Mouse (Mus musculus) right cerebral cortex, postnatal 25 days (tissue): ENCODE results near the gene 2900011O08Rik.
"Not testable (repeated sequence)": the region's sequence is repeated elsewhere in the genome, so short reads cannot be mapped to it uniquely, and the experiment has no call there.

Experiments used
- DNase-seq: peaks from one replicate; pipeline ENCODE4 v3.0.0; 2022

The 2900011O08Rik gene

DNA sequence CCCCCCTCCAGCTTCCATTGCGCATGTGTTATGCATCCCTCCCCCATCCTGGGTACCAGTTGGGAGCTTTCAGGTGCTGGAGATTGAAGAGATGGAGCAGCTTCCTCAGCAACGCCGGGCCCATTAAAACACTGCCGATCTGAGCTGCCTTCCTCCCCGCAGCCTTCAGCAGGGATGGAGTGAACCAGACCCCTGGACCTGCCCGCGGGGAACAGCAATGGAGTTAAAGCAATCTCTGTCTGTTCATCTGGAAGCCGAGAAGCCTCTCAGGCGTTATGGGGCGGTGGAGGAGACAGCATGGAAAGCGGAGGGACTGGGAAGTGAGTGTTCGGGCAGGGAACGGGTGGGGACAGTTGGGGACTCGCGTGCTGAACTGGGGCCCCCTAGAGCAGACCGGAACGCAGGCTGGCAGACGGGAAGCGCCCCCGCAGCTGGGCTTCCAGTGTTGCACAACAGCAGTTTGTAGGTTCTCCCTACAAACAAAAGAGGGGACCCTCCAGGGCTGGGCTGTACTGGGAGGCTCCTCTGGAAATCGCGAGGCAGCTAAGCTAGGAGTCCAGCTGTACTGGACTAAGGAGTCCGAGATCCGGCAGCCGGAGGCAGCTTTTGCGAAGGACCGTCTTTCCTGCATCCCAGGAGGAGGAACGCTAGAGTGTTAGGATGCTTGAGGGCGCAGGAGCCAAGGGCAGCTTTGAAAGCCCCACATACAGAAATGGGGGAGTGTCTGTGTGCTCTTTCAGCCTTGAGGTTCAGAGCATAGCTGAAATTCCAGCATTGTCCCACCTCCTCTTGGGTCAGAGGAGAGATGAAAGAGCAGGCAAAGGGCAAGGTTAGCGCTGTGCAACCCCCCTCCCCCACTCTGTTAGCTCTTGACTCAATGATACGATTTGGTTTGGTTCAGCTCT is at the start of gene 2900011O08Rik, which contains the start of gene Ifitm7:
2900011O08Rik (plus strand) TSS at position 31 of the 905 bp plus-strand sequence.
Ifitm7 (minus strand) TSS at position 315 of the 905 bp plus-strand sequence.
- peak; percentile 67 for DNase-seq

DNA sequence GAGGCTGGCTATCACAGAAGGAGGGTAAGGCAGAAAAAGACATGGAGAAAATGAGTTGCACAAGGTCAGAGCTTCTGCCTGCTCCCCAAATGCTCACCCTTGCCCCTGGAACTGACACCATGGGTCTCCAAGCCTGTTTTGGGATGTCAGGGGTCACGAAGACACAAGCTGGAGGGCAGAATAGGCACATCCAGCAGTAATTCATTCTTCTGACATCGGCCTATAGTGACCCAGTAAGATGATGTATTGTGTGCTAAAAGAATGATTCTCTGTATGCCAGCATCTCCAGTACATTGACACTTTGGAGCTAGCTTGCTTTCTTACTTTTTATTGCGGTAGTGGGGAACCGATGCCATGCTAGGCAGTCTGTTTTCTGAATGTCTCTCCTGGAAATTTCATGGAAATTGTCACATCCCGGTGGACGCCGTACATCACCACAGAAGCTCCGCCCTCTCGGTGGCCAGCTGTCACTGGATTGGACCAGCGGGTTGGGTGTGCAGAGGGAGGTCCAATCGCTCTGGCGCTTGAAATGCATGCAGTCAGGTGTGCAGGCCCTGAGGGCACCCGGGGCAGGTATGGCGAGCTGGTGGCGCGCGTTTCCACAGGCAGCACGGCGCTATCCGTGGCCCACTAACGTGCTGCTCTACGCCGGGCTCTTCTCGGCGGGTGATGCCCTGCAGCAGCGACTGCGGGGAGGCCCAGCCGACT is 46.1 kb upstream of the 2900011O08Rik start:
- DNase-seq: peak; percentile 87

DNA sequence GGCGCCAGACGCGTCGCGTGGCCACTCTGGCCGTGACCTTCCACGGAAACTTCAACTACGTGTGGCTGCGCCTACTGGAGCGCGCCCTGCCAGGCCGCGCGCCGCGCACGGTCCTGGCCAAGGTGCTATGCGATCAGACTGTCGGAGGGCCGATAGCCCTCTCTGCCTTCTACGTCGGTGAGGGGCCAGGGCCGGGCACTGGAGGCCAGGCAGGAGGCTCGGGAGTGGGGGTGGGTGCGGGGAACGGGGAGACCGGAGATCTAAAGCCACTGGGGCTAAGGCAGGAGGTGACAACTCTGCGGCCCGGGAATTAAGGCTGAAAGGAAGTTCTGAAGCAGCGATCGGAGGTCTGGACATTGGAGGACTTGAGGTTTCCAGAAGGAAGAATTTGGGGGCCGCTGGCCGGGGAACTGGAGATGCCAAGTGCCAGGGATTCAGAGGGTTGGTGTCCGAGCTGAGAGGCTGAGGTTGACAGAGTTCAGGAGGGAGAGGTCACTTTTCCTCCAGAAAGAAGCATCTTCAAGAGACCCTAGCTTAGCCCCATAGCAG is 45.5 kb upstream of the 2900011O08Rik start:
- no peak for DNase-seq

DNA sequence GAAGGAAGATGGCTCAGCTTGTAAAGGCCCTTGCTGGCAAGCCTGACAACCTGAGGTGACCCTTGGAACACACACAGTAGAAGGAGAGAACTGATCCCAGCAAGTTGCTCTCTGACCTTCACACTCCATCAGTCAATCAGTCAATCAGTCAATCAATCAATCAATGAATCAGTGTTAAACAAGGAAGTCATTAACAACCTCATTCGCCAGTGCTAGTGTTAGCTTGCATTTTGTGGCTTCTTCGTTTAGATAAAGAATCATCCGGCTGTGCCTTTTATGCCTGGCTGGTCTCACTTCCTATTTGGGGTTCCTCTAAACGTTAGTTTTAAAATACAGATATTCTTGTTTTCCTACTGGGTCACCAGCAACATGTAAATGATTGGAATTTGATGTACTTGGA is 42.2 kb upstream of the 2900011O08Rik start:
- DNase-seq: no peak

DNA sequence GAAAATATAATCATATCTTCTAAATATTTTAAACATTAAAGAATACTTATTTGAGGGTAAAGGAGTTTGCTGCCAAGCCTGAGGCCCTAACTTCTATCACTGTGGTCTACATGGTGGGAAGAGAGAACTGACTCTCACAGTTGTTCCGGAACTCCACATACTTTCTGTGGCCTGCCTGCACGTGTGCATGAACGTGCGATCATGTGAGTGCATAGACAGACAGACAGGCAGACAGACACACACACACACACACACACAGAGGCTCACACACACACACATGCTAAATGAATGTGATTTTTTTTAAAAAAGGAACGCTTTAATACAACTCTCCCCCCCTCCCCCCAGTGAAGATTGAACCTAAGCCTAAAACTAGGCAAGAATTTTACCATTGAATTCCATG is 41.7 kb upstream of the 2900011O08Rik start:
- no peak for DNase-seq

DNA sequence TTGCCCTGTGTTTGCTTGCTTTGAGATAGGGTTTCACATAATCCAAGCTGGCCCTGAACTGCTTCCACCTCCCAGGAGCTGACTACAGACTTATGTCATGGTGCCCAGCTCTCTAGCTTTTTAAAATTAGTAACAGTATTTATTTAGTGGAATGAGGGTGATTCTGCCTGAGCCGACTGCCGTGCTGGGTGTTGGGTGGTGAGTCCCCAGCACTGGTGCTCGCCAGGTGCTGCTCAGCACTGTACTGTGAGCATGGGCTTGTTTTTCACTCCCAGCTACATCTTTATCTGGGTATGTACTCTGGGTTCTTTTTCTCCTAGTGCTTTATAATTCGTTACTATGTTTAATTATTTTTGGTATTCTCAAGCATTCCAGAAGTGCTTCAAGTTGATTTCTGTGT is 41.3 kb upstream of the 2900011O08Rik start:
- no peak for DNase-seq

DNA sequence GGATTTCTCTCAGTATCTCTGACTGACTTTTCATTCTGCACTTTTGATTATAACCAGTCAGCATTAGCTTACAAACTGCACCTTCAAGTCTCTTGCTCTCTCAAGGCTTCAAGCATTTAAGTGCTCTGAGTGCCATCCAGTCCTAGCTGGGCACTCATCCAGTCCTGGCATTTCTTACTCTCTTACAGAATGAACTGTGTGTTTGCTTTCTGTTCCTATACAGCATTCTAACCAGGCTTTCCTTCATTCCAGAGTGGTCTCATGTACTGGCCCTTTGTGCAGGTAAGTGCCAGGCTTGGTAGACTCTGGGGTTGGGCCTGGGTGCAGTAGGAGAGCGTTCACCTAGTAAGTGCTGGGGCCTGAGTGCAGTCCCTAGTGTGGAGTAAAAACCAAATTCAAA is 40.1 kb upstream of the 2900011O08Rik start:
- no peak for DNase-seq

DNA sequence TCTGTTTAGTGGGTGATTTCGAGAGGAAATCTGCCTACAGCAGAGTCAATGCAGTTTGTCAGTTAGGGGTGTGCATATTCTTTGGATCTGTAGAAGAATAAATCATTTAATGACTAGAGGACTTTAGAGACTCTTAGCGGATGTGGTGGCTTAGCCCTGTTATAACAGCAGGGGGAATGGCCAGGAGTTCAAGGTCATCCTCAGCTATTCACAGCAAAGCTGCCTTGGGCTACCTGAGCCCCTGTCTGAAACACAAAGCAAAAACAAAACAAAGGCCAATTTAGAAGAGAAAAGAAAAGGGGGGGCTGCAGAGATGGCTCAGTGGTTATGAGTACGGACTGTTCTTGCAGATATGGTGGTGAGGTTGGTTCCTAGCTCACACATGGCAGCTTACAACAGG is 35.2 kb upstream of the 2900011O08Rik start:
- DNase-seq: no peak

DNA sequence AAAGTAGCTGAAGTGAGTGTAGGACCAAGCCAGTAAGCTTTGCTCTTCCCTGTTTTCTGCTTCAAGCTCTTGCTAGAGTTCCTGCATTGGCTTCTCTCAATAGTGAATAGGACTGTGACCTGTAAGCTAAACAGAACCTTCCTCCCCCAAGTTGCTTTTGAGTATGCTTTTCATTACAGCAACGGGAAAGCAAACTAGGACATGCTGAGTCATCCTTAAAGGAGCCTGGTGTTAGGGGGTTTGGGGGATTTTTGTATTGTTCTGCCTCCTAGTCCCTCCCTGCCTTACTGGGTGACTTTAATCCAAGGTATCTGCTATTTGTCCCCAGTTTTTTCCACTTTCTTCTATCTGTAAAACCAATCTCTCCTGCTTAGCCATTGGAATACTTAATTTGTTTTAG is 24.4 kb upstream of the 2900011O08Rik start:
- DNase-seq: no peak

DNA sequence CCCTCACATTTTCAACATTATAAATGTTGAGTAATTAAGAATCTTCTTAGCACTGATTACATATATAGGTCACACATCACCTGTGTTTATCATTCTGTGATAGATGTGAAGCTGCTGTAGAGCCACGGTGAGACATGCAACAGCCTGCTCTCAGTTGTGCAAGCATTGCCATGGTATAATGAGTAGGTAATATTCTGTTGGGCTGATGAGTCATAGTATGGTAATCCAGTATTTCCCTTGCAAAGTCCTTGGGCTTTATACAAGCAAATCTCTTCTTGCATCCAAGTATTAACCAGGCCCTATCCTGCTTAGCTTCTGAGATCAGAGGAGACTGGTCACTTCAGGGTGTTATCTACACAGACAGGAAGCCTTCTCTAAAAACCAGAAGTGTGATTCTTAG is 17.3 kb upstream of the 2900011O08Rik start:
- DNase-seq: no peak

DNA sequence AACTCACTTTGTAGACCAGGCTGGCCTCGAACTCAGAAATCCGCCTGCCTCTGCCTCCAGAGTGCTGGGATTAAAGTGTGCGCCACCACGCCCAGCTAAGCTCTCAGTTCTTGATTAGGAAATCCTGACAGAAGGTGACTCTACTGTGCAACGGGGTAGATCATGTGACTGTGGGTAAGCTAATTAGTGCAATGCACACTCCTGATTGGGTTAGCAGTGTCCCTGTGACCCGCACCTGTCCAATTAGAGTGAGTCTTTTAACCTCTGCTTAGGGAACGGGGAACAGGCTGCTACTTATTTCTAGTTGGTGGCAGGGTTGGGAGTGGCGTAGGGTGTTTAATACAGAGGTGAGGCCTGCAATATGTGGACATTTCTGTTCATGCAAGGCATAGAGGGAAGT is 14.4 kb upstream of the 2900011O08Rik start:
- no peak for DNase-seq

DNA sequence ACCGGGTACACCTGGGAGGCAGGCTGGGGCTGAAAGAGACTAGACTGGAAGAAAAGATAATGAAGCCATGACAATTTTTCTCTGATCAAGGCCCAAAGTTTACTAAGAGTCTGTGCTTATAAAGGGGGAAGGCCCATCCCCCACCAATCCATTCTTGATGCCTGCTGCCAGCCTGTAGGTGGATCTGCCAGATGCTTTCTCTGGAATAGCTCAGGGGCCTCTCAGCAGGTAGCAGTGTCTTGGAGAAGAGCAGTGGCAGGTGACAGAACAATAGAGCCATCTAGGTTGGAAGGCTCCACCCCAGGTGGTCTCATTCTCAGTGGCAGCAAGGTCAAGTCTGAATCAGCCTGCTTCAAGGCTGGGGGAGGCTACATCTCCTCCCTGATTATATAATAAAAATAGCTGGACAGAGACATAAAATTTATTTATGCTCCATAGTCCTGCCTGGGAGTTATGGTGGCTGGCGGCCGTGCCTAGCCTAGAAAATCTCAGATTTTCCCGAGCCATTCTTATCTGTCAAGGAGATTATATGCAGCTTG is 10.0 kb upstream of the 2900011O08Rik start:
- DNase-seq: not testable (repeated sequence)

DNA sequence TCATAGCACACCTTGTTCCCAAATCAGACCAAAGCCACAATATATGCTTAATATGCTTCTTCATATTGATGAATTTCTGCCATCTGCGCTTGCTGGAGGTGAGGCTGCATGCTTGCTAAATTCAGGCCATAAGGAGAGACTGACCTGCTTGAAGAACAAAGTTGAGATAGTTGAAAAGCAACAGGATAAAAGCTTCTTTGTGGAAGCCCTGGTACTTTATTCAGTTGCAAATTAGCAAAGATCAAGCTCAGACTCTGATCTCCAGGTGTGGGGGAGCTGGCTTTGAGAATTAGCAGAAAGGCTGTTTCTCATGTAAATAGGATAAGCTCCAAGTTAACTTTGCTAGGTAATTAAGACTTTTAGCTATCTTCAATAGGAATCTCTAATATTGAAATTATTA is 9.4 kb upstream of the 2900011O08Rik start:
- not testable (repeated sequence) for DNase-seq

DNA sequence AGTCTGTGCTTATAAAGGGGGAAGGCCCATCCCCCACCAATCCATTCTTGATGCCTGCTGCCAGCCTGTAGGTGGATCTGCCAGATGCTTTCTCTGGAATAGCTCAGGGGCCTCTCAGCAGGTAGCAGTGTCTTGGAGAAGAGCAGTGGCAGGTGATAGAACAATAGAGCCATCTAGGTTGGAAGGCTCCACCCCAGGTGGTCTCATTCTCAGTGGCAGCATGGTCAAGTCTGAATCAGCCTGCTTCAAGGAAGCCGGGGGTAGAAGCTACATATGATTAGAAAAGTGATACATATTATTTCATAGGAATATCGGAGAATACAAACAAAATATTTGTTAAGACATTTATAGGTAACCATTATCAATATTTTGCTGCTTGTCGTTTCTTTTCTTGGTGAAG is 4.7 kb upstream of the 2900011O08Rik start:
- DNase-seq: not testable (repeated sequence)

DNA sequence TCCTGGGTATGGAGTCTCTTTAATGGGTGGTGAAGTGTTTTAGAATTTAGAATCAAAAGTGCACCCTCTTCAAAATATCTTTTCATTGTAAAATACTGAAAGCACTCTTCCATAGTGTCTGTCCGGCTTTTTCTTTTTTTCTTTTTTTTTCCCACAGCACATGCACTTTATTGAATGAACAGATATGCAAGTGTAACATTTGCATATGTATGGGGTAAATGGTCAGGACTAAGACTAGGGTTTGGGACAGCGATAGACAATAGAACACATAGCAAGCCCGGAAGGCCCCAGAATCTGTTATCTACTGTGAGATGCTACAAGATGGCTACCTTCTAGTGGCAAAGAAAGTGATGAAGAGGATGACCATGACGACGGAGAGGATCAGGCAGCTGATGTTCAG is 3.2 kb upstream of the 2900011O08Rik start:
- DNase-seq: no peak

DNA sequence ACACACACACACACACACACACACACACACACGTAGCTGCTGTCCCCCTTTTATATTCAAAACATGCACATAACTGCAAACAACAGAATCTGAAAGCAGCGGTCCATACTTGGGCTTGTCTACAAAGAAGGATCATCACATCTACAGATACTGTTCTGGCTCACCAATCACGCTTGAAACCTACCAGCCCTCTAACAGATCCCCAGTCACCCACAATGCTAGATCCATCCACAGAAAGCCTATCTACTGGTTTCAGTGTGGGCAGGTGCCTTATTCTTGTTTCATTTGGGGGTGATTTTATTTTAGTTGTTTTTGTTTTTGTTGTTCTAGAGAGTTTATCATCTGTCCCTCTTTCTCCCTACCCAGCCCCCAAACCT is 219 bp upstream of the 2900011O08Rik start:
- DNase-seq: no peak

DNA sequence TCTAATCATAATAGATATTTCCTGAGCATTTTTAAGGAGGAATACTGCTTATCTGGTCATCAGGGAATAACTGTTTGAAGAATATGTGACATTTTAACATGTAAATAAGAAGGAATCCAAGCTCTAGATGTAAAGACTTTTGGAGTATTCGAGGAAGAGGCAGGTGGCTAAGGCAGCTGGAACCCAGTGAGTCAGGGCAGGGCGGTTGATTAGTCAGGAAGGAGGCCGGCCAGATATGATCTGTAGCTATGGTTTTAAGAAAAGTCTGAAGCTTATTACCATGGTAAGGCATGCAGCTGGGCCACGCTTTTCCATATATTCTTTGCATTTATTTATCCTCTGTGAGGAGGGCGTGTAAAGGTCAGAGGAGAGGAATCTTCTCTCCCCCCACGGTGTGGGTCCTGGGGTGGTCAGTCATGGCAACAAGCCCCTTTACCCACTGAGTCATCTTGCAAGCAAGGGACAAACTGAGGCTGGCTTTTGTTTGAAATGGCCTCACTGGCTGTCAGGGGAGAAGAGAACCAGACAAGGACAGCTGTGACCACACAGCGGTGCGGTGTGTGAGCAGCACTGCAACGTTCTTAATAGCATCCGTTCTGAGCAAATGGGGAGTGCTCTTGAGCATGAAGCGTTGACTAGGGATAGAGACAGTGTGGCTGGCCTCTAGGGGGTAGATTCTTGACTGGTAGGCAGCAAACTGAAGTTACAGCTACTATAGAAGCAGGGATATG is 6.3 kb downstream of the 2900011O08Rik start:
- DNase-seq: no peak

DNA sequence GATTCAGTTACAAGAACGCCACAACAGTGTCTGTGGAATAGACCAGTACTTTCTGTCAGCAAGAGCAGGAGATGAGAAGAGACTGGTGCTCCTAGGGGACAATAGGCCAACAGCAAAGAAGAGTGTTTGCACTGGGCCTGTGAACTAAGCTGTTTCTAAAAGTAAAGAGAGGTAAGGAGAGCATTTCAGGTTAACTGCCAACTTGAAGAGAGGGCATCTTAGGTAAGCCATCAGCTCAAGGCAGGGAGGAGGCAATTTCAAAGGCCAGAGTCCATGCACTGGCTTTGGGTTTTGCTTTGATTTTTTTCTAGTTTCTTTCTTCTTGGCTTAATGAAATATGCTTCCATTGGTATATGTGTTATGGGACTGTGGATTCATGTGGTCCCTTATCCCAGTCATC is 7.7 kb downstream of the 2900011O08Rik start:
- no peak for DNase-seq

DNA sequence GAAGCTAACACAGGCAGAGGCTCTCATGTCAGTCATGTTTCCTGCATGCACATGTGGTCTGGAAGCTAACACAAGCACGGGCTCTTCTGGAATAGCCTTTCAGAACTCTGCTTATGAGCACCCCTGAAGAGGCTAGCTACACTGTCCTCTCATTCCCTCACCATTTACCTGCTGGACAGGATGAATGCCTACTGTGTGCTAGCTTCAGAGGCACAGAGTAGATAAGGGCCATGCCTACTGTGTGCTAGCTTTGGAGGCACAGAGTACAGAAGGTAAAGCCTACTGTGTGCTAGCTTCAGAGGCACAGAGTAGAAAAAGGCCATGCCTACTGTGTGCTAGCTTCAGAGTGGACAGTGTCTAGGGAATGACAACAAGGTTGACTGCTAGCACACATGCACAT is 8.1 kb downstream of the 2900011O08Rik start:
- no peak for DNase-seq

DNA sequence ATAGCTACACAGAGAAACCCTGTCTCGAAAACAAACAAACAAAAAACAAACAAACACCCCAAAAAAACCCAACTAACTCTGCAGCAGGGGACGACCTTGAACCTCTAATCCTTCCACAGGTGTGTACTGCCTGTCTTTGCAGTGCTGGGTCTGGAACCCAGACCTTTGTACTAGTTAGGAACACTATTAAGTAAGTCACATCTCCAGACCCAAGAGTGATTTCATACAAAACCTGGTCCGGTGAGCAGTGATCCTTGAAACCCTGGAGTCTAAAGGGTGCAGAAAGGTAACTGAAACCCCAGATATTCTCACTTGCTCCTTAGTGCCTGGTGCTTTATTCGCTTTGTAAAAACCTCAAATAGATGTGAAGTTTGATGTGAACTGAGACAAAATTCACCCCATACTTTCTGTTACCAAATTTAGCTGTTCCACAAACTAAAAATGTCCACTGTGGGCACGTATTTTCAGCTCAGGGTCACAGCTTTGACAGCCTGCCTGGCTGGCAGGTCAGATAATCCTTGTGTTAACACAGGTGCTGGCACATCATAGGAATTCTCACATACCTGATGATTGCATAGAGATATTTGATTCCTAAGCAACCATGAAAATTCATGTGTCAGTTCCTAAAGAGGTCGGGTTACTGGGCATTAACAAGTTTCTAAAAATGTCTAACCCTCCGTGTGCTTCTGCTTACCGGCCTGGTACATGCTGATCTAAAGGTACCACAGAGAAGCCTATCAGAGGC is 17.2 kb downstream of the 2900011O08Rik start:
- no peak for DNase-seq

DNA sequence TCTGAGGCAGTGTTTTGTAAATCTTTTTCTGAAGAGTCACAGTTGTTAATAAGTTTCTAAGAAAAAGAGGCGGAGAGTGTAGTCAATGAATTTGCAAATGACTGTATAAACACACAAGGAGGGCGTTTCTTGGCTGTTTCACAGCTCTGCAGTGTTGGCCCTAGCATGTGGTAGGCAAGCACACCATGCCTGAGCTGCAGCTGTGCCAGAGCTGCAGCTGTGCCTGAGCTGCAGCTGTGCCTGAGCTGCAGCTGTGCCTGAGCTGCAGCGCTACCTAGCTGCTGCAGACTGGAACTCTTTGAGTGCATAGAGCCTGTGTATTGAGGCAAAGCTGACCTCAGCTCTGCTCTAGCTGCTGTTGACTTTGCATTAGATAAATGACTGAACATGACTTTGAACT is 17.8 kb downstream of the 2900011O08Rik start:
- DNase-seq: no peak

DNA sequence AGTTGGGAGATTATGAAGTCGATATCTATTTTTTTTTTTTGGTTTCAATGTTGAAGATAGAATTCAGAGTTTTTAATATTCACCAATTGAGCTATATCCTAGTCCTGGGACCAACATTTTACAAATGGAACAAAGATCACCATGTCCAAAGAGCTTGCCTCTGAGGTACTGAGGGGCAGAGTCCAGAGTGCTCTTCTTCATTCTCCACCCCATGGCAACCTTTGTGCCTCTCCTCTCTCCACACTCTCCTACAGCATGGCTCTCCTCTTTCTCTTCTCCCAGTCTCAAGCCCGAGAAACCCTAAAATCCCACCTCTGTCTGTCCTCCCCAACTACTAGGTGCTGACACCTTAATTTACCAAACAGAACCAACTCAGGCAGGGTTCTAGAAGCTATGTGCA is 18.3 kb downstream of the 2900011O08Rik start:
- DNase-seq: no peak
